Mouse (Mus musculus): ENCODE results near the gene Gys2. TPM values are rescaled to one million over a fixed set of nuclear protein-coding genes. Genes with fewer than 3 reads are reported as not detected.
"Not testable (repeated sequence)": the region's sequence is repeated elsewhere in the genome, so short reads cannot be mapped to it uniquely, and the experiment has no call there.

Gys2 gene
- polyA plus RNA-seq, 1 experiment from 2014 or later = not detected

GRCm38 (mm10) chr6:142507785-142508162 is 34.9 kb upstream of the Gys2 start, which contains the start of gene Ldhb:
Ldhb (minus strand) TSS chr6:142507957.
- H3K4me1 ChIP-seq (ENCODE audit: control insufficient read depth, insufficient read depth, low read length) = peaks cover 11% of the 10 kb centered on the region
- peak; percentile 96 for ATAC-seq (ENCODE audit: insufficient number of reproducible peaks, low FRiP score, low TSS enrichment, low read depth)
- peak; percentile 93 for DNase-seq (ENCODE audit: low spot score)

GRCm38 (mm10) chr6:142507033-142507784 is 34.3 kb upstream of the Gys2 start:
- WGBS = under 1% methylated on average over 30 of the region's 30 CpGs
- Histone ChIP-seq H3K9ac (ENCODE audit: low read length) (peak overlapping the region; percentile 89), H3K4me1 (ENCODE audit: control insufficient read depth, insufficient read depth, low read length) (peaks cover 11% of the 10 kb centered on the region), H3K9me3 (ENCODE audit: control insufficient read depth, low read length) (no peaks in the 10 kb centered on the region), H3K4me2 (ENCODE audit: low read depth, severe bottlenecking) (peak overlapping the region; percentile 81), H3K4me3 (ENCODE audit: low read depth, low read length) (peak overlapping the region; percentile 59), H3K27me3 (ENCODE audit: control insufficient read depth, insufficient read depth, low read length) (no peaks in the 10 kb centered on the region), H3K36me3 (ENCODE audit: control insufficient read depth, insufficient read depth, low read length) (no peaks in the 10 kb centered on the region), H3K27ac (replicated peaks; ENCODE audit: low read depth, low read length) (peak overlapping the region; percentile 61)
- ATAC-seq (ENCODE audit: insufficient number of reproducible peaks, low FRiP score, low TSS enrichment, low read depth) = peak; percentile 61
- DNase-seq (ENCODE audit: low spot score) = no peak

More at GRCm38 (mm10) chr6:142507785-142508162, 34.9 kb upstream of the Gys2 start, which contains the start of gene Ldhb:
- Histone ChIP-seq H3K4me2 (ENCODE audit: low read depth, severe bottlenecking) (peak within 1 kb of the TSS; percentile 81), H3K36me3 (ENCODE audit: control insufficient read depth, insufficient read depth, low read length) (no peaks in the 10 kb centered on the region), H3K27me3 (ENCODE audit: control insufficient read depth, insufficient read depth, low read length) (no peaks in the 10 kb centered on the region), H3K27ac (replicated peaks; ENCODE audit: low read depth, low read length) (peak within 1 kb of the TSS; percentile 61), H3K9ac (ENCODE audit: low read length) (peak within 1 kb of the TSS; percentile 89), H3K4me3 (ENCODE audit: low read depth, low read length) (peak within 1 kb of the TSS; percentile 59), H3K9me3 (ENCODE audit: control insufficient read depth, low read length) (no peaks in the 10 kb centered on the region)
- under 1% methylated on average over 19 of the region's 19 CpGs for WGBS

- Histone ChIP-seq H3K27me3 (ENCODE audit: control insufficient read depth, insufficient read depth, low read length) (no peaks in the 10 kb centered on the region), H3K9ac (ENCODE audit: low read length) (peak overlapping the region; percentile 89), H3K27ac (replicated peaks; ENCODE audit: low read depth, low read length) (no peak overlapping the region), H3K4me2 (ENCODE audit: low read depth, severe bottlenecking) (peak overlapping the region; percentile 81), H3K36me3 (ENCODE audit: control insufficient read depth, insufficient read depth, low read length) (no peaks in the 10 kb centered on the region), H3K9me3 (ENCODE audit: control insufficient read depth, low read length) (no peaks in the 10 kb centered on the region), H3K4me1 (ENCODE audit: control insufficient read depth, insufficient read depth, low read length) (peaks cover 7% of the 10 kb centered on the region), H3K4me3 (ENCODE audit: low read depth, low read length) (peak overlapping the region; percentile 59)
- DNase-seq (ENCODE audit: low spot score) (no peak), ATAC-seq (ENCODE audit: insufficient number of reproducible peaks, low FRiP score, low TSS enrichment, low read depth) (no peak)
- WGBS = 7% methylated on average over 10 of the region's 10 CpGs
These were observed 33.6 kb upstream of the Gys2 start for GRCm38 (mm10) chr6:142506338-142507032.

- H3K9ac ChIP-seq (ENCODE audit: low read length) = no peak overlapping the region
- H3K4me2 ChIP-seq (ENCODE audit: low read depth, severe bottlenecking) = no peak overlapping the region
- WGBS = 85% methylated on average over 8 of the region's 8 CpGs
- H3K27me3 ChIP-seq (ENCODE audit: control insufficient read depth, insufficient read depth, low read length) = no peaks in the 10 kb centered on the region
- no peak for ATAC-seq (ENCODE audit: insufficient number of reproducible peaks, low FRiP score, low TSS enrichment, low read depth)
- no peak overlapping the region for H3K4me3 ChIP-seq (ENCODE audit: low read depth, low read length)
- no peak for DNase-seq (ENCODE audit: low spot score)
- no peak overlapping the region for H3K27ac ChIP-seq (replicated peaks; ENCODE audit: low read depth, low read length)
- no peaks in the 10 kb centered on the region; the same call in 1 of the 2 replicates for H3K36me3 ChIP-seq (ENCODE audit: control insufficient read depth, insufficient read depth, low read length)
- no peaks in the 10 kb centered on the region for H3K9me3 ChIP-seq (ENCODE audit: control insufficient read depth, low read length)
- H3K4me1 ChIP-seq (ENCODE audit: control insufficient read depth, insufficient read depth, low read length) = peaks cover 5% of the 10 kb centered on the region
These were observed 30.7 kb upstream of the Gys2 start for GRCm38 (mm10) chr6:142503601-142504000.

GRCm38 (mm10) chr6:142502519-142503125 is 29.7 kb upstream of the Gys2 start:
- DNase-seq (ENCODE audit: low spot score) = no peak
- H3K4me3 ChIP-seq (ENCODE audit: low read depth, low read length) = no peak overlapping the region
- 91% methylated on average over 10 of the region's 10 CpGs for WGBS

GRCm38 (mm10) chr6:142490114-142490513 is 17.2 kb upstream of the Gys2 start:
- WGBS = 95% methylated on average over 6 of the region's 6 CpGs
- DNase-seq (ENCODE audit: low spot score); H3K9ac ChIP-seq (ENCODE audit: low read length); H3K27ac ChIP-seq (replicated peaks; ENCODE audit: low read depth, low read length); H3K27me3 ChIP-seq (ENCODE audit: control insufficient read depth, insufficient read depth, low read length); H3K4me3 ChIP-seq (ENCODE audit: low read depth, low read length); H3K4me1 ChIP-seq (ENCODE audit: control insufficient read depth, insufficient read depth, low read length); ATAC-seq (ENCODE audit: insufficient number of reproducible peaks, low FRiP score, low TSS enrichment, low read depth); H3K4me2 ChIP-seq (ENCODE audit: low read depth, severe bottlenecking); H3K36me3 ChIP-seq (ENCODE audit: control insufficient read depth, insufficient read depth, low read length); H3K9me3 ChIP-seq (ENCODE audit: control insufficient read depth, low read length): not testable (repeated sequence)

More at GRCm38 (mm10) chr6:142502519-142503125, 29.7 kb upstream of the Gys2 start:
- H3K36me3 ChIP-seq (ENCODE audit: control insufficient read depth, insufficient read depth, low read length) = peaks cover 3% of the 10 kb centered on the region; the same call in 1 of the 2 replicates
- H3K4me2 ChIP-seq (ENCODE audit: low read depth, severe bottlenecking) = no peak overlapping the region
- ATAC-seq (ENCODE audit: insufficient number of reproducible peaks, low FRiP score, low TSS enrichment, low read depth) = no peak
- H3K9me3 ChIP-seq (ENCODE audit: control insufficient read depth, low read length) = no peaks in the 10 kb centered on the region
- no peaks in the 10 kb centered on the region for H3K4me1 ChIP-seq (ENCODE audit: control insufficient read depth, insufficient read depth, low read length)
- no peak overlapping the region for H3K27ac ChIP-seq (replicated peaks; ENCODE audit: low read depth, low read length)
- no peak overlapping the region for H3K9ac ChIP-seq (ENCODE audit: low read length)
- H3K27me3 ChIP-seq (ENCODE audit: control insufficient read depth, insufficient read depth, low read length) = no peaks in the 10 kb centered on the region

- no peaks in the 10 kb centered on the region for H3K9me3 ChIP-seq (ENCODE audit: control insufficient read depth, low read length)
- no peak for DNase-seq (ENCODE audit: low spot score)
- 91% methylated on average over 9 of the region's 9 CpGs for WGBS
- no peak overlapping the region for H3K9ac ChIP-seq (ENCODE audit: low read length)
- H3K4me3 ChIP-seq (ENCODE audit: low read depth, low read length) = no peak overlapping the region
- H3K27ac ChIP-seq (replicated peaks; ENCODE audit: low read depth, low read length) = no peak overlapping the region
- H3K4me2 ChIP-seq (ENCODE audit: low read depth, severe bottlenecking) = no peak overlapping the region
- H3K4me1 ChIP-seq (ENCODE audit: control insufficient read depth, insufficient read depth, low read length) = no peaks in the 10 kb centered on the region
- ATAC-seq (ENCODE audit: insufficient number of reproducible peaks, low FRiP score, low TSS enrichment, low read depth) = no peak
- no peaks in the 10 kb centered on the region for H3K27me3 ChIP-seq (ENCODE audit: control insufficient read depth, insufficient read depth, low read length)
- H3K36me3 ChIP-seq (ENCODE audit: control insufficient read depth, insufficient read depth, low read length) = no peaks in the 10 kb centered on the region; the same call in 1 of the 2 replicates
These were observed 14.7 kb upstream of the Gys2 start for GRCm38 (mm10) chr6:142487638-142488037.

- no peak for ATAC-seq (ENCODE audit: insufficient number of reproducible peaks, low FRiP score, low TSS enrichment, low read depth)
- DNase-seq (ENCODE audit: low spot score) = no peak
- Histone ChIP-seq H3K4me2 (ENCODE audit: low read depth, severe bottlenecking) (no peak overlapping the region), H3K27me3 (ENCODE audit: control insufficient read depth, insufficient read depth, low read length) (no peaks in the 10 kb centered on the region), H3K36me3 (ENCODE audit: control insufficient read depth, insufficient read depth, low read length) (no peaks in the 10 kb centered on the region), H3K9ac (ENCODE audit: low read length) (no peak overlapping the region), H3K4me1 (ENCODE audit: control insufficient read depth, insufficient read depth, low read length) (no peaks in the 10 kb centered on the region), H3K9me3 (ENCODE audit: control insufficient read depth, low read length) (no peaks in the 10 kb centered on the region), H3K27ac (replicated peaks; ENCODE audit: low read depth, low read length) (no peak overlapping the region), H3K4me3 (ENCODE audit: low read depth, low read length) (no peak overlapping the region)
- 94% methylated on average over 4 of the region's 4 CpGs for WGBS
These were observed 12.7 kb upstream of the Gys2 start for GRCm38 (mm10) chr6:142485478-142486123.

Data from limb, embryonic 11.5 days (tissue).